Comparison of ENCODE assay signal across 8 mouse cellular contexts in genomic region chr17:23771284-23772218, GRCm38 (mm10). TPM values are rescaled to one million over a fixed set of nuclear protein-coding genes. Genes with fewer than 3 reads are reported as not detected.
A peak's percentile ranks its signal among the peaks of the same experiment; 100 is the strongest.
DNase-seq lines count a peak whose midpoint lies in the region; ATAC-seq and TF ChIP-seq lines count a peak whose summit lies in the region.

TSS of gene Flywch1 (minus strand) at chr17:23771602.

- peak; percentile 99 for DNase-seq in 416B (ENCODE audit: low read depth)
- peak; percentile 99 for DNase-seq in heart, adult 8-10 months (ENCODE audit: low spot score)
- peak; percentile 100 for DNase-seq in kidney, adult 9 months
- DNase-seq in limb, embryonic 14.5 days (ENCODE audit: low spot score), result peak; percentile 100
- DNase-seq in midbrain, postnatal 0 days (ENCODE audit: low spot score), result peak; percentile 100
- DNase-seq in spleen, postnatal 14 days (ENCODE audit: low spot score in 2 of 2), result peak; percentile 92 to 93

- H3K4me1 ChIP-seq in bone marrow, adult 2 months (ENCODE audit: control insufficient read depth, insufficient read depth, low read length), result no peaks in the 10 kb centered on the region; the same call in 1 of the 2 replicates
- H3K4me1 ChIP-seq in embryonic facial prominence, embryonic 15.5 days, result peaks cover 11% of the 10 kb centered on the region
- peaks cover 6% of the 10 kb centered on the region; the same call in 1 of the 2 replicates for H3K4me1 ChIP-seq in limb, embryonic 14.5 days (ENCODE audit: control insufficient read depth, insufficient read depth, low read length)
- H3K4me1 ChIP-seq in midbrain, postnatal 0 days (ENCODE audit: insufficient read depth, low read length), result peaks cover 5% of the 10 kb centered on the region

- no peaks in the 10 kb centered on the region for H3K27me3 ChIP-seq in embryonic facial prominence, embryonic 15.5 days
- H3K27me3 ChIP-seq in limb, embryonic 14.5 days (ENCODE audit: control insufficient read depth, insufficient read depth, low read length), result no peaks in the 10 kb centered on the region
- H3K27me3 ChIP-seq in midbrain, postnatal 0 days (ENCODE audit: insufficient read depth, low read length), result no peaks in the 10 kb centered on the region

- TF ChIP-seq POLR2A in bone marrow, adult 2 months (IDR thresholded peaks at IDR 0.05; ENCODE audit: borderline replicate concordance, control insufficient read depth, low read depth, low read length), result peak; percentile 62; the same call in 1 of the 2 replicates
- TF ChIP-seq POLR2A in limb, embryonic 14.5 days (IDR thresholded peaks at IDR 0.05; ENCODE audit: borderline replicate concordance, extremely low read depth, insufficient read depth, insufficient read length), result 0 out of 2 replicates have a peak, but pooled peaks have one; percentile 73

- peak within 1 kb of the TSS; percentile 90 for H3K4me3 ChIP-seq in bone marrow, adult 2 months (replicated peaks; ENCODE audit: control insufficient read depth, low read depth, low read length)
- peak within 1 kb of the TSS; percentile 97 for H3K4me3 ChIP-seq in embryonic facial prominence, embryonic 15.5 days (replicated peaks)
- peak within 1 kb of the TSS; percentile 79 for H3K4me3 ChIP-seq in limb, embryonic 14.5 days (replicated peaks; ENCODE audit: low read length)
- H3K4me3 ChIP-seq in midbrain, postnatal 0 days (ENCODE audit: low read depth, low read length), result peak within 1 kb of the TSS; percentile 65

- peak within 1 kb of the TSS; percentile 97 for H3K9ac ChIP-seq in embryonic facial prominence, embryonic 15.5 days
- peak within 1 kb of the TSS; percentile 94 for H3K9ac ChIP-seq in limb, embryonic 14.5 days (ENCODE audit: low read depth, low read length, severe bottlenecking)
- peak within 1 kb of the TSS; percentile 98 for H3K9ac ChIP-seq in midbrain, postnatal 0 days (replicated peaks; ENCODE audit: low read length, poor library complexity, severe bottlenecking)

- H3K27ac ChIP-seq in bone marrow, adult 2 months (ENCODE audit: control insufficient read depth, insufficient read depth, low read depth, low read length, poor library complexity), result peak within 1 kb of the TSS; percentile 42; the same call in 1 of the 2 replicates
- H3K27ac ChIP-seq in embryonic facial prominence, embryonic 15.5 days (replicated peaks), result peak within 1 kb of the TSS; percentile 82
- peak within 1 kb of the TSS; percentile 78 for H3K27ac ChIP-seq in limb, embryonic 14.5 days (replicated peaks; ENCODE audit: low read depth, low read length)
- H3K27ac ChIP-seq in midbrain, postnatal 0 days (ENCODE audit: low read depth, low read length), result peak within 1 kb of the TSS; percentile 93

- peak within 1 kb of the TSS; percentile 77 for H3K4me2 ChIP-seq in embryonic facial prominence, embryonic 15.5 days (replicated peaks)
- peak within 1 kb of the TSS; percentile 66 for H3K4me2 ChIP-seq in limb, embryonic 14.5 days (replicated peaks; ENCODE audit: low read depth, low read length, severe bottlenecking)
- H3K4me2 ChIP-seq in midbrain, postnatal 0 days (ENCODE audit: low read depth, low read length, poor library complexity, severe bottlenecking), result peak within 1 kb of the TSS; percentile 65

- WGBS in bone marrow, adult 2 months, result 4% methylated on average over 57 of the region's 58 CpGs
- 4% methylated on average over 58 of the region's 58 CpGs for WGBS in embryonic facial prominence, embryonic 15.5 days
- 3% methylated on average over 43 of the region's 58 CpGs for WGBS in limb, embryonic 14.5 days
- 3% methylated on average over 58 of the region's 58 CpGs for WGBS in midbrain, postnatal 0 days

- peak; percentile 97 for ATAC-seq in embryonic facial prominence, embryonic 15.5 days (ENCODE audit: insufficient number of reproducible peaks, low FRiP score, low TSS enrichment, low read depth)
- ATAC-seq in limb, embryonic 14.5 days (ENCODE audit: low FRiP score, low read depth), result peak; percentile 98
- peak; percentile 98 for ATAC-seq in midbrain, postnatal 0 days (ENCODE audit: low FRiP score)

- no peak for TF ChIP-seq CTCF in bone marrow, adult 2 months (IDR thresholded peaks at IDR 0.05; ENCODE audit: control insufficient read depth, insufficient read depth, low read length)
- TF ChIP-seq CTCF in midbrain, postnatal 0 days (IDR thresholded peaks at IDR 0.05), result peak; percentile 9; the same call in 1 of the 2 replicates

- H3K36me3 ChIP-seq in embryonic facial prominence, embryonic 15.5 days, result no peaks in the 10 kb centered on the region
- 0 out of 2 replicates have a peak, but pooled peaks cover 5% of the 10 kb centered on the region for H3K36me3 ChIP-seq in limb, embryonic 14.5 days (ENCODE audit: control insufficient read depth, insufficient read depth, low read length)
- no peaks in the 10 kb centered on the region for H3K36me3 ChIP-seq in midbrain, postnatal 0 days (ENCODE audit: insufficient read depth, low read length)

- H3K9me3 ChIP-seq in embryonic facial prominence, embryonic 15.5 days (replicated peaks), result no peaks in the 10 kb centered on the region
- H3K9me3 ChIP-seq in limb, embryonic 14.5 days (ENCODE audit: control insufficient read depth, low read length), result no peaks in the 10 kb centered on the region
- H3K9me3 ChIP-seq in midbrain, postnatal 0 days (ENCODE audit: low read length), result no peaks in the 10 kb centered on the region

RNA-seq across cellular contexts. Expression of gene Flywch1, which starts in this region (rescaled TPM):
- 5.5 and 11.2 TPM in 2 replicates for polyA plus RNA-seq in bone marrow, adult 2 months (2011; ENCODE audit: insufficient read depth, insufficient read length, low replicate concordance, missing spikeins)
- polyA plus RNA-seq in embryonic facial prominence, embryonic 15.5 days (2015; fragmentation: Nextera tagmentation; extraction: Ambion mirVana), result 71.9 and 72.1 TPM in 2 replicates
- total RNA-seq in heart, adult 8-10 months (2022), result 10 to 100 TPM; 40.8 to 42.0 (median 40.9) TPM
- polyA plus RNA-seq in limb, embryonic 14.5 days (2012; rRNA removed), result 47.1 and 58.5 TPM in 2 replicates
- polyA plus RNA-seq in limb, embryonic 14.5 days (2014; fragmentation: Nextera tagmentation; extraction: Ambion mirVana), result 66.2 and 74.8 TPM in 2 replicates
- total RNA-seq in midbrain, postnatal 0 days (2014; rRNA removed), result 248 and 253 TPM in 2 replicates
- 188 TPM in 2 replicates for polyA plus RNA-seq in midbrain, postnatal 0 days (2015; fragmentation: Nextera tagmentation; extraction: Ambion mirVana)

Comparison
In these comparisons a context has a peak if more than half of its experiments do, and no peak if none do; other contexts are left out.
1. Peak in every context shown above with its lines: DNase-seq, ATAC-seq, H3K4me3 ChIP-seq and H3K27ac ChIP-seq.
2. H3K27ac ChIP-seq: peak in every context shown above with its lines; median percentile 93 in midbrain, postnatal 0 days; 82 in embryonic facial prominence, embryonic 15.5 days; 78 in limb, embryonic 14.5 days; 42 in bone marrow, adult 2 months.